Mouse (Mus musculus): ENCODE measurements around the gene Rasgef1b. TPM values are rescaled to one million over a fixed set of nuclear protein-coding genes. Genes with fewer than 3 reads are reported as not detected.
A peak's percentile ranks its signal among the peaks of the same experiment; 100 is the strongest.

Rasgef1b gene
- polyA plus RNA-seq, 1 experiment from 2014 or later = 28.6 TPM

DNA sequence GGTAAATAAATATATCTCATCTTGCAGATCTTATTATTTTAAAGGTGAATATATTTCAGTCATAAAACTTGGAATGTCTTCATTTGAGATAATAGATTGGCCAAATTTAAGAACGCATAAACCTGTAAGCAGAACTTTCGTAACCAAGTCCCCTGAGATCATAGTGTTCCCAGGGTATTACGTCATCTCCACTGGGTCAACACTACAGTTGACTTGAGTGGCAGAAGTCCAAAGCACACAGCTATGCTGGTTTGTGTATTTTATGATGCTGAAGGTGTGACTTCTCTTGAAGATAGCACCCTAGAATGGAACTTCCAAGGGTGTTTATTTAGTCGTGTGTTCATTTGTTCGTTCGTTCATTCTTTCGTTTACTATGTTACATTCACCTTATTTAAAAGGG is 444.5 kb downstream of the Rasgef1b start:
- no peak overlapping the region for H3K4me2 ChIP-seq
- WGBS = 95% methylated on average over 7 of the region's 7 CpGs

DNA sequence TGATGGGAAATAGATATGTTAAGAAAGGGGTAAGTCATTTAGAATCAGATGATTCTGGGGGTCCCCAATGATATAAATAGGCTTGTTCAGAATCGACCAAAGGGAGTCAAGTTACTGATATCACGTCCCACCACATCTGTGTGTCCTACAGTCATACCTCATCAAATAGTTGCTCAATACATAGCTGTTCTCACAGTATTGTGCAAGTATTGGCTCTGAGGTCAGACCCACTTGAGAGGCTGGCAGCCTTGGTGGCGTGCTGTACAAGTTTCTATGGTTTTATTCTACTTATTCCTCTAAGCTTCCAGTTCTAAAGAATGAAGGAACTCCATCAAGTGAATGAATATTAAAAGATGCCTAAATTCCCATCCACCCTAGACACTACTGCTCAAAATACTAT is 445.2 kb downstream of the Rasgef1b start:
- no peaks in the 10 kb centered on the region for H3K27me3 ChIP-seq (ENCODE audit: control insufficient read depth, insufficient read depth, low read length)
- no peak overlapping the region for H3K4me3 ChIP-seq (ENCODE audit: low read depth, low read length)
- H3K36me3 ChIP-seq (ENCODE audit: control insufficient read depth, insufficient read depth, low read length) = no peaks in the 10 kb centered on the region
- 85% methylated on average over 3 of the region's 3 CpGs for WGBS
- H3K27ac ChIP-seq (ENCODE audit: low read depth, low read length) = no peak overlapping the region
- H3K9ac ChIP-seq (ENCODE audit: low read length) = no peak overlapping the region
- no peaks in the 10 kb centered on the region for H3K9me3 ChIP-seq (ENCODE audit: control insufficient read depth, low read length)
- ATAC-seq (ENCODE audit: low FRiP score) = no peak
- H3K4me2 ChIP-seq = no peak overlapping the region
- H3K4me1 ChIP-seq (ENCODE audit: control insufficient read depth, insufficient read depth, low read length) = no peaks in the 10 kb centered on the region
- no peak for DNase-seq (ENCODE audit: low spot score, missing footprints)

More for the DNA sequence above, 444.5 kb downstream of the Rasgef1b start:
- Histone ChIP-seq H3K36me3 (ENCODE audit: control insufficient read depth, insufficient read depth, low read length) (no peaks in the 10 kb centered on the region), H3K4me3 (ENCODE audit: low read depth, low read length) (no peak overlapping the region), H3K27ac (ENCODE audit: low read depth, low read length) (no peak overlapping the region), H3K9ac (ENCODE audit: low read length) (no peak overlapping the region), H3K27me3 (ENCODE audit: control insufficient read depth, insufficient read depth, low read length) (no peaks in the 10 kb centered on the region), H3K4me1 (ENCODE audit: control insufficient read depth, insufficient read depth, low read length) (no peaks in the 10 kb centered on the region), H3K9me3 (ENCODE audit: control insufficient read depth, low read length) (no peaks in the 10 kb centered on the region)
- DNase-seq (ENCODE audit: low spot score, missing footprints) (no peak), ATAC-seq (ENCODE audit: low FRiP score) (no peak)

DNA sequence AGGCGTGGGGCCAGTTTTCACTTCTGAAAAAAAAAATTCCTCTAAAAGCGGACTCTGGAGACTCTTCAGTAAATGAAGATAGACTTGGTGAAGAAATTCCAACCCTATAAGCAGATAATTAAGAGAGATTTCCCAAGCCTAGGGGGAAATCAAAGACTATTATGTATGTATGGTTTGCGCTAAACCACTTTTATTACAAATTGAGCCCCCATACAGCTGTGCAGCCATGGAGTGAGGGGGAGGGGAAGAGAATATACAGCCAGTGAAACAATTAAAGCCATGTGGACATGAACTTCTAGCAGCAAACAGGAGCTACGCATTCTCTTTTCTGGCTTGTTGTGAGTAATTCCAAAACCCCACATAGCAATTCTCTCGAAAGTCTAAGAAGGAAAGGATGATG is 448.3 kb downstream of the Rasgef1b start:
- H3K27me3 ChIP-seq (ENCODE audit: control insufficient read depth, insufficient read depth, low read length) = no peaks in the 10 kb centered on the region
- DNase-seq (ENCODE audit: low spot score, missing footprints) (no peak), ATAC-seq (ENCODE audit: low FRiP score) (no peak)
- H3K9me3 ChIP-seq (ENCODE audit: control insufficient read depth, low read length) = no peaks in the 10 kb centered on the region
- no peak overlapping the region for H3K4me3 ChIP-seq (ENCODE audit: low read depth, low read length)
- no peak overlapping the region for H3K9ac ChIP-seq (ENCODE audit: low read length)
- H3K4me2 ChIP-seq = no peak overlapping the region
- no peak overlapping the region for H3K27ac ChIP-seq (ENCODE audit: low read depth, low read length)
- no peaks in the 10 kb centered on the region for H3K4me1 ChIP-seq (ENCODE audit: control insufficient read depth, insufficient read depth, low read length)
- 85% methylated on average over 5 of the region's 5 CpGs for WGBS
- no peaks in the 10 kb centered on the region for H3K36me3 ChIP-seq (ENCODE audit: control insufficient read depth, insufficient read depth, low read length)

DNA sequence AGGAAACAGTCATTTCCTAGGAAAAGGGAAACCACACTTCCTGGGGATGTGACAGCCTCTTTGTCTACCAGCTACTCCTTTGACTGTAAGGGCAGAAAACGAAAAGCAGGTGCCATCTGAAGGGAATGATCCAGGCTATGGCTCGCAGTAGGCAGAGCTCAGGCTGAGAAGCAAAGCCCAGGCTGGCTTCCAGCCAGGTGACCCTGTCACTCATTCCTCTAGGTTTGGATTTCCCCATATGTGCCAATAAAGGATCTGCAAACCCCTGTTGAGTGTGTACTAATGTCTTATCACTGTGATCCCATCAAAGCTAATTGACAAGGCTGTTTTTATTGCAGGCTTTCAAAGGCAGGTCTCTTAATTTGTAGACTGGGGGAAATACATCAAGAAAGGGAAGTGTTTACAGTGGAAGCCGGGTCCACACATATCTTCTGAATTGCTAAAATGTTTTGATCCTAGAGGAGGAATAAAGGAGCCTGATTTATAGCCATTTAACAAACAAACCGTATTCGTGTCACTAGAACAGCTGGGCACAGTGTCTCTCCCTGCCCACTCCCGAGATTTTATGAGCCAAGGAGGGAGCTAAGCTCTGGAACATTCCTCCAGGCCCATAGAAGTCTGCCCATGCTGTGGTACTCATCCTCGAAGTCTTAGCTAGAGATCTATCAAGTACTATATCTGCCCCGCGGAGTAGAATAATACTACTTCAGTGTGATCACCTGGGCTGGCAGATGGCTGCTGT is 449.7 kb downstream of the Rasgef1b start:
- no peak for DNase-seq (ENCODE audit: low spot score, missing footprints)
- no peak for ATAC-seq (ENCODE audit: low FRiP score)
- no peak overlapping the region for H3K9ac ChIP-seq (ENCODE audit: low read length)

GRCm38 (mm10) chr5:99278364-99278763 is 450.5 kb downstream of the Rasgef1b start:
- peaks cover 7% of the 10 kb centered on the region for H3K4me1 ChIP-seq (ENCODE audit: control insufficient read depth, insufficient read depth, low read length)
- ATAC-seq (ENCODE audit: low FRiP score) = no peak
- no peak overlapping the region for H3K4me2 ChIP-seq
- H3K9me3 ChIP-seq (ENCODE audit: control insufficient read depth, low read length) = no peaks in the 10 kb centered on the region
- WGBS = 94% methylated on average over 8 of the region's 8 CpGs
- no peak overlapping the region for H3K4me3 ChIP-seq (ENCODE audit: low read depth, low read length)
- no peak for DNase-seq (ENCODE audit: low spot score, missing footprints)
- no peak overlapping the region for H3K9ac ChIP-seq (ENCODE audit: low read length)
- no peak overlapping the region for H3K27ac ChIP-seq (ENCODE audit: low read depth, low read length)
- H3K36me3 ChIP-seq (ENCODE audit: control insufficient read depth, insufficient read depth, low read length) = no peaks in the 10 kb centered on the region
- H3K27me3 ChIP-seq (ENCODE audit: control insufficient read depth, insufficient read depth, low read length) = no peaks in the 10 kb centered on the region

More for the DNA sequence above, 449.7 kb downstream of the Rasgef1b start:
- no peak overlapping the region for H3K4me2 ChIP-seq
- H3K36me3 ChIP-seq (ENCODE audit: control insufficient read depth, insufficient read depth, low read length) = no peaks in the 10 kb centered on the region
- no peaks in the 10 kb centered on the region for H3K9me3 ChIP-seq (ENCODE audit: control insufficient read depth, low read length)
- H3K4me1 ChIP-seq (ENCODE audit: control insufficient read depth, insufficient read depth, low read length) = peaks cover 7% of the 10 kb centered on the region
- no peak overlapping the region for H3K4me3 ChIP-seq (ENCODE audit: low read depth, low read length)
- H3K27me3 ChIP-seq (ENCODE audit: control insufficient read depth, insufficient read depth, low read length) = no peaks in the 10 kb centered on the region
- 80% methylated on average over 9 of the region's 9 CpGs for WGBS
- no peak overlapping the region for H3K27ac ChIP-seq (ENCODE audit: low read depth, low read length)

GRCm38 (mm10) chr5:99277536-99277935 is 451.3 kb downstream of the Rasgef1b start:
- no peak overlapping the region for H3K4me3 ChIP-seq (ENCODE audit: low read depth, low read length)
- ATAC-seq (ENCODE audit: low FRiP score) (no peak), DNase-seq (ENCODE audit: low spot score, missing footprints) (no peak)
- H3K4me1 ChIP-seq (ENCODE audit: control insufficient read depth, insufficient read depth, low read length) = peaks cover 7% of the 10 kb centered on the region
- no peak overlapping the region for H3K9ac ChIP-seq (ENCODE audit: low read length)
- no peaks in the 10 kb centered on the region for H3K27me3 ChIP-seq (ENCODE audit: control insufficient read depth, insufficient read depth, low read length)
- H3K9me3 ChIP-seq (ENCODE audit: control insufficient read depth, low read length) = no peaks in the 10 kb centered on the region
- 89% methylated on average over 9 of the region's 9 CpGs for WGBS
- no peaks in the 10 kb centered on the region for H3K36me3 ChIP-seq (ENCODE audit: control insufficient read depth, insufficient read depth, low read length)
- H3K4me2 ChIP-seq = no peak overlapping the region
- H3K27ac ChIP-seq (ENCODE audit: low read depth, low read length) = no peak overlapping the region

GRCm38 (mm10) chr5:99274119-99274563 is 454.7 kb downstream of the Rasgef1b start:
- H3K4me1 ChIP-seq (ENCODE audit: control insufficient read depth, insufficient read depth, low read length) = peaks cover 7% of the 10 kb centered on the region
- DNase-seq (ENCODE audit: low spot score, missing footprints) (peak; percentile 85), ATAC-seq (ENCODE audit: low FRiP score) (peak; percentile 88)
- H3K9ac ChIP-seq (ENCODE audit: low read length) = no peak overlapping the region
- H3K27ac ChIP-seq (ENCODE audit: low read depth, low read length) = peak overlapping the region; percentile 16; the same call in 1 of the 2 replicates
- H3K36me3 ChIP-seq (ENCODE audit: control insufficient read depth, insufficient read depth, low read length) = no peaks in the 10 kb centered on the region
- no peaks in the 10 kb centered on the region for H3K27me3 ChIP-seq (ENCODE audit: control insufficient read depth, insufficient read depth, low read length)
- no peak overlapping the region for H3K4me2 ChIP-seq
- 45% methylated on average over 12 of the region's 12 CpGs for WGBS
- no peaks in the 10 kb centered on the region for H3K9me3 ChIP-seq (ENCODE audit: control insufficient read depth, low read length)
- H3K4me3 ChIP-seq (ENCODE audit: low read depth, low read length) = no peak overlapping the region

DNA sequence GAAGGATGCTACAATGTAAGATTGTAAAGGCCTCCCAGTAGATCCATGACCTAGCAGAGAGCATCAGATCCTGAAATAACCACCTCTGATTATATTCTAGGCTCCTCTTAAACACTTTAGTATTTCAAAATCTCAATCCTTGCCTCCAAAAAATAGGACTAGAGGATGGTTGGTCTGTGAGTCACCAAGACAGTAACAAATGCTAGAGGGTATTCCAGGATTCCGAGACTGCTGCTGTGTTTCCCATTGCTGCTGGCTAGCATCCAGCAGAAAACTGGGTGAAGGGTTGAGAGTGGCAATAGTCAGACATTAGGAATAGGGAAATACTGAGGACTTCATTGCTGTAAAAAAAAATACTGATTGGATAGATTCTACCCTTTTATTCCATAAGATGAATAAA is 457.3 kb downstream of the Rasgef1b start:
- WGBS = 94% methylated on average over 1 of the region's 1 CpGs

GRCm38 (mm10) chr5:99269131-99269530 is 459.7 kb downstream of the Rasgef1b start:
- H3K36me3 ChIP-seq (ENCODE audit: control insufficient read depth, insufficient read depth, low read length) = no peaks in the 10 kb centered on the region
- 87% methylated on average over 2 of the region's 2 CpGs for WGBS
- no peak overlapping the region for H3K27ac ChIP-seq (ENCODE audit: low read depth, low read length)
- no peaks in the 10 kb centered on the region; the same call in 1 of the 2 replicates for H3K4me1 ChIP-seq (ENCODE audit: control insufficient read depth, insufficient read depth, low read length)
- DNase-seq (ENCODE audit: low spot score, missing footprints) (no peak), ATAC-seq (ENCODE audit: low FRiP score) (no peak)
- H3K4me2 ChIP-seq = no peak overlapping the region
- no peak overlapping the region for H3K4me3 ChIP-seq (ENCODE audit: low read depth, low read length)
- no peaks in the 10 kb centered on the region for H3K27me3 ChIP-seq (ENCODE audit: control insufficient read depth, insufficient read depth, low read length)
- H3K9me3 ChIP-seq (ENCODE audit: control insufficient read depth, low read length) = no peaks in the 10 kb centered on the region
- H3K9ac ChIP-seq (ENCODE audit: low read length) = no peak overlapping the region

More for the DNA sequence above, 457.3 kb downstream of the Rasgef1b start:
- Histone ChIP-seq H3K9ac (ENCODE audit: low read length) (no peak overlapping the region), H3K4me1 (ENCODE audit: control insufficient read depth, insufficient read depth, low read length) (peaks cover 7% of the 10 kb centered on the region), H3K27me3 (ENCODE audit: control insufficient read depth, insufficient read depth, low read length) (no peaks in the 10 kb centered on the region), H3K9me3 (ENCODE audit: control insufficient read depth, low read length) (no peaks in the 10 kb centered on the region), H3K4me2 (no peak overlapping the region), H3K4me3 (ENCODE audit: low read depth, low read length) (no peak overlapping the region), H3K27ac (ENCODE audit: low read depth, low read length) (no peak overlapping the region), H3K36me3 (ENCODE audit: control insufficient read depth, insufficient read depth, low read length) (no peaks in the 10 kb centered on the region)
- ATAC-seq (ENCODE audit: low FRiP score) (no peak), DNase-seq (ENCODE audit: low spot score, missing footprints) (no peak)

Measured in midbrain, embryonic 11.5 days (tissue).